Mouse (Mus musculus): Measurements from ENCODE around the gene Ovol1. TPM values are rescaled to one million over a fixed set of nuclear protein-coding genes. Genes with fewer than 3 reads are reported as not detected.

Gene Ovol1
- total RNA-seq, 2 experiments from 2014 or later, result not detected

DNA sequence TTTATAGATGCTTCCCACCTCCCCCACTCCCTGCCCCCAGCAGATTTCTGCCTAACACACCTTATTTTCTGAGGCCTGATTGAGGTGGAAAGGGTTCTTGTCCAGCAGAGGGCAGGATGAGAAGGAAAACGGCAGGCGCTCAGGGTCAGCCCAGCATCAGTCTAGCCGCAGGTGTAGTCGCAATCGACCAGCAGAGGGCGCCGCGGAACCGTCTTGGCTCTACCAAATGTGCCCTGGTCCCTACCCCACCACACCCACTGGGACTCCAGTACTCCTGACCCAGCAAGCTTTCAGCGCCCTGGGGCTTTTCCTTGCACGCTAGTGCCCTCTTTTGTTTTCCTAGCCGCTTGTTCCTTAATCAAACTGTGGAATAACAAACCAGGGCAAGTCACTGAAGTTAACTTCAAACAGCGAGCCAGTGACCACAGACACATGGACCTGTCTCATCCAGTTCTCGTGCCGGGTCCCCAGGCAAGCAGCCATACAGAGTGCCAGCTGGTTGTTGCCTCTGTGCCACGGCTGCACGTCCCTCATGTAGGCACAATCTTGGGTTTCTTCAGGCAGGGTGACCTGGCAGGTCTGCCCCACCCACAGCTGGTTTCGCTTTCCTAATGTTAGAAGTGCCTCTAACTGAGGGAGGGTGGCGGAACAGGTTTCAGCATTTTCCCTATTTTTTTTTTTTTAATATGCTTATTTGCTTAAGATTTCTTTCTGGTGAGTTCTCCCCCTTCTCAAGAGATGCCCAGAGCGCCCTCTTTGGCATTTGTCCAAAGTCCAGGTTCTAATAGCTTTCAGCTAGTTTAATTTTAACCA lies 30.9 kb downstream of the Ovol1 start:
- intact Hi-C loops (cut with DNase I), result loop anchor here (1.0 to 10.0 kb wide), 3 partner anchors 39 to 355 kb away; partner anchors contain the start of gene Ap5b1
- DNase-seq, result peak; percentile 97 to 99

DNA sequence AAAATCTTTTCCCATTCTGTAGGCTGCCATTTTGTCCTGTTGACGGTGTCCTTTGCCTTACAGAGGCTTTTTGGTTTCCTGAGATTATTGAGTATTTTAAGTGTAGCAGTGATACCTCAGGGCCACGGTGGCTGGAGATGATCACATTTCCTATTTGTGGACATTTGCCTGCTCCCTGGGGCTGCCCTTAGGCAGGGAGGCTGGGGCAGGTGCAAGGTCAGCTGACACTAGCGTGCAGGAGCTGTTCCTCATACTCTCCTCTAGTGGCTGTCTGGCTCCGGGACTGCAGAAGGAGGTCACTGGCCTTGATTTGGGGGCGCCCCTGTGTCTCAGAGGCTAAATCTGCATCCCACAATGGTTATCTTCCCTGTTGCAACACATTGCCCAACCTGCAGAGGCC lies 35.2 kb downstream of the Ovol1 start:
- intact Hi-C loops (cut with DNase I), result loop anchor here (10.0 kb wide), 1 partner anchor 360 kb away; no protein-coding TSS in a partner anchor
- DNase-seq, result no peak

DNA sequence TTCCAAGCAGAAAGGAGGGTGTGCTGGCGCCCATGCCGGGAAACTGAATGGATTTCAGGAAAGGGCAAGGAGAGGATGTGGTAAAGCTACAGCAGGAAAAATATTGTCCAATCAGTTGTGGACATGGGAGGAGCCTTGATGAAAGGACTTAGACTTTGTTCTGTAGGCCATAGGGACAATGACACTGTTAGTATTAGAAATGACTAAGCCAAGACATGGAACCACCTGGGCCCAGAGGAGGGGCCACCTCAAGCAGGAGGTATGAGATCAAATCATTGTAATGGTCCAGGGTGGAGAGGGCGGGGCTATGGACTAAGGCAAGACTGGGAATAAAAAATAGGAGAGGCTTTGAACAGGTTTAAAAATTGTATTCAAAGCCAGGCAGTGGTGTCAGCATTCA lies 41.7 kb downstream of the Ovol1 start:
- no peak for DNase-seq
- intact Hi-C loops (cut with DNase I), result no loop called here

DNA sequence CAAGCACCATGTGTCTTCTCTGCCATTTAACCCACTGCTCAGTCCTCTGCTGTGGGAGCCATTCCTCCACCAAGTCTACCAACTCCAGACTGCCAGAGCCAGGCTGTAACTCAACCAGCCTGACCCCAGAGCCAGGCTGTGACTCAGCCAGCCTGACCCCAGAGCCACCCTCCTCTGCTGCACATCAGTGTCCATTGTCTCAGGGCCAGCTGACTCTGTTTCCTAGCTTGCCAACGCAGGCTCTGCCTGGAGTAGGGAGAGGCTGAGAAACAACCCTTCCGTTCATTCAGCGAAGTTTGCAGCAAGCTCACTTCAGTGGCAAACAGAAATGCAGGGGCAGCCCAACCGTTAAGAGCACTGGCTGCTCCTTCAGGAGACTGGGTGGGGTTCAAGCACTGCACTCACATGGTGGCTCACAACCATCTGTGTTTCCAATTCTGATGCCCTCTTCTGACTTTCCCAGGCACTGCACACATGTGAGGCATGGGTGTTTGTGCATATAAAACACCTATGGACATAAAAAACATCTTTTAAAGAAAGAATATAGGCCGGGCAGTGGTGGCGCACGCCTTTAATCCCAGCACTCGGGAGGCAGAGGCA lies 43.4 kb downstream of the Ovol1 start:
- intact Hi-C loops (cut with DNase I), result no loop called here

DNA sequence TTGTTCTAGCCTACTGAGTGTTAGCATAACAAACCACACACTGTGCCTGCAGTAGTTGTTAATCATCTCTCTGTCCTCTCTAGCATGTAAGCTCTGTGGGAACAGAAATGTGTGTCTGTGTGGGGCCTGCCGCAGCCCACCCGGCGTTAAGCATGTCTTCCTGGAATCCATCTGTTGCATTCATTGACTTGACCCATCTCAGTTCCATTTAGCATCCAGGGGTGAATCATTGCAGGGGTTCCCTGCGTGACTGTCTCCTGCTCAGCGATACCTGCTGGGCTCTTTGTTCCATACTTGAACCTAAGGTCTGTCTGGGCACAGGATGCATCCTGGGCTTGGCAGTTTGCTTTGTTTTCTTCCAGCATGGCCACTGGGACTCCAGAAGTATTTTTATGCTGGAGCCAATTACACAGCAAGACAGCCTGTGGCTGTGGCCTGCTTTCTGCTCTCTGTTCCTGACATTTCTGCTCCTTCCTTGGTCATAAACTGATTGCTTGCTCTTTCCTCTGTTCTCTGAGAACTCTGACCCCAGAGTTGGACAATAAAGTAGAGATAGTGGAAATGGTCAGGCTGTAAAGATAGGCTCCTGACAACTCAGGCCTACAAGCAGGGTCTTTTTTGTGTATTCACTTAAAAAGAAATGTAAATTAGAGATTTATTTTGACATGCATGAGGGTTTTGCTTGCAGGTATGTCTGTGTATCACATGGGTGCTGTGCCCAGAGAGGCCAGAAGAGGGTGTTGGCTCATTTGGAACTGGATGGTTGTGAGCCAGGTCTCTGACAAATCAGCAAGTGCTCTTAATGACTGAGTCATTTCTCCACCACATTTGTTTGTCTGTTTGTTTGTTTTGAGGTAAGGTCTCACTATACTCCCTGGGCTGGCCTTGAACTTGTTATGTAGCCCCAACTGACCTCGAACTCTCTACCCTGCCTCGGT lies 44.3 kb downstream of the Ovol1 start:
- intact Hi-C loops (cut with DNase I), result no loop called here
- DNase-seq, result no peak

More for the DNA sequence above, 43.4 kb downstream of the Ovol1 start:
- DNase-seq, result no peak

DNA sequence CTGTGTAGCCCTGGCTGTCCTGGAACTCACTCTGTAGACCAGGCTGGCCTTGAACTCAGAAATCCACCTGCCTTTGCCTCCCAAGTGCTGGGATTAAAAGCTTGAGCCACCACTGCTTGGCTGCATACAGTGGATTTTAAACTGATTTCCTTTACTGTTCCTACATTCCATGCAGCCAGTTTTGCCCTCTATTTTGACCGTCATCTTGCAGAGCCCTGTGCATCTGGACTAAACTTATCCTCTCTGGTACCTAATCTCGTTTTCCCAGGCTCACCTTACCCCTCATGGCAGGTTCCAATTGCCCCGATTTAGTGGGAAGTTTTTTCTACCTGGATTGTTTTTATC lies 47.5 kb downstream of the Ovol1 start:
- DNase-seq, result no peak
- intact Hi-C loops (cut with DNase I), result no loop called here

DNA sequence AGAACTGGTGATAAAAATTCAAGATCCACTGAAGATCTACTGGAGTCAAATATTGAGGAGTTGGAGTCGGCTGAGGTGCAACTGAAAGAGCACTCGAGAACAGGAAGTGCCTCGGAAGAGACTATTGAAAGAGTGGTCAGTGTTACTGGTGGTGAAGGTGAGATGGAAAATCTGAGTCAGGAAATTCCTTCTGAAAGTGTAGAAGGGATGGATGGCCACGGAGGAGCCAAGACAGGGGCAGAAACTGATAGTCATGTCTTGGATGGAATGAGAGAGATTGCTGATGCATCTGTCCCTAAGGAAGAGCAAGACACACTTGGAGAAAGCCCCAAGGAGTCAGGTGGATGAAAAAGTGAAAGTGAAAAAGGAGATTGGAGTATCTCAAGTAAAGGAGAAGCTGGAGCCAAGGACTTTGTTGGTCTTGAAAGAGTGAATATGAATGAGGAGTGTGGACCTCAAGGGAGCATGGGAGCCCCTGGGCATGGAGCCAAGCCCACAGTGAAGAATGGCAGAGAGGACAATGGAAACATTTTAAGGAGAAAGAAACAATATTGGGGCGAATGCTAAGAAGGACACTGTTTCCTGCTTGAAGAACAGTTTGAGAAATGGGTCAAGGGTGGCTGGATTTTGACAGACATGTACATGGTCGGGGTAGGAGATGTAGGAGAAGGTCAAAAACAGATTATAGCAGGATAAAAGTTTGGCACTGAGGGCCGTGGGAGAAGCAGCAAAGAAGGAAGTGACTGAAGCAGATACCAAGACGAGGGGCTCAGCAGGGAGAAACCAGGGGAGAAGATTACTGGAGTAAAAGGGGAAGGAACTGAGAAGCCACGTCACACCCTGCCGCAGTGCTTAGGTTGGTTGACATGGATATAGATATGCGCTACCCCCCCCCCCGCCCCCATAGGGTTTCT lies 48.1 kb downstream of the Ovol1 start:
- intact Hi-C loops (cut with DNase I), result no loop called here
- peak in 1 of 2 experiments; percentile 16 for DNase-seq

DNA sequence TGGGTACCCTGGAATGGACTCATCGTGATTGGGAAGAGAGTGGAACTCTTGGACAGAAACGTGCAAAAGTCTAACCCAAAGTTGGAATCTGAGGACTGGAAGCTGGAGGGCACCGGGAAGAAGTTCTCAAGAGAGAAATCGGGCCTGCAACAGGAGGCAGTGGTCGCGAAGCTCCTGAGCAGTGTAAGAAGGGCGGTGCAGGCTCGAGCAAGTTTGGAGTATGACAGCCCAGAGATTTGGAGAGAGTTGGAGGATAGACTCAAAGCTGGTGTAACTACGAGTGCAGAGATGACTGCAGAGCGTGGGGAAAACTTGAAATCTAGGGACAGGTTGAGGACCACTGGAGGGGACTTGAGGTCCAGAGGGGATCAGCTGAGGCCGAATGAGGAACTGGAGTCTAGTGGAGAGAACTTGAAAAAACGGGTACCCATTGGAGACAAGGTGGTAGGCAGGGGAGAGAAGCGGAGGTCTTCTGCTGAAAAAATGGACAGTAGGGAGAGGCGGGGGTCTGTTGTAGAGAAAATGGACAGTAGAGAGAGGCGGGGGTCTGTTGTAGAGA lies 49.3 kb downstream of the Ovol1 start:
- intact Hi-C loops (cut with DNase I), result loop anchor here (2.0 kb wide), 1 partner anchor 18 kb away; no protein-coding TSS in a partner anchor
- no peak for DNase-seq

DNA sequence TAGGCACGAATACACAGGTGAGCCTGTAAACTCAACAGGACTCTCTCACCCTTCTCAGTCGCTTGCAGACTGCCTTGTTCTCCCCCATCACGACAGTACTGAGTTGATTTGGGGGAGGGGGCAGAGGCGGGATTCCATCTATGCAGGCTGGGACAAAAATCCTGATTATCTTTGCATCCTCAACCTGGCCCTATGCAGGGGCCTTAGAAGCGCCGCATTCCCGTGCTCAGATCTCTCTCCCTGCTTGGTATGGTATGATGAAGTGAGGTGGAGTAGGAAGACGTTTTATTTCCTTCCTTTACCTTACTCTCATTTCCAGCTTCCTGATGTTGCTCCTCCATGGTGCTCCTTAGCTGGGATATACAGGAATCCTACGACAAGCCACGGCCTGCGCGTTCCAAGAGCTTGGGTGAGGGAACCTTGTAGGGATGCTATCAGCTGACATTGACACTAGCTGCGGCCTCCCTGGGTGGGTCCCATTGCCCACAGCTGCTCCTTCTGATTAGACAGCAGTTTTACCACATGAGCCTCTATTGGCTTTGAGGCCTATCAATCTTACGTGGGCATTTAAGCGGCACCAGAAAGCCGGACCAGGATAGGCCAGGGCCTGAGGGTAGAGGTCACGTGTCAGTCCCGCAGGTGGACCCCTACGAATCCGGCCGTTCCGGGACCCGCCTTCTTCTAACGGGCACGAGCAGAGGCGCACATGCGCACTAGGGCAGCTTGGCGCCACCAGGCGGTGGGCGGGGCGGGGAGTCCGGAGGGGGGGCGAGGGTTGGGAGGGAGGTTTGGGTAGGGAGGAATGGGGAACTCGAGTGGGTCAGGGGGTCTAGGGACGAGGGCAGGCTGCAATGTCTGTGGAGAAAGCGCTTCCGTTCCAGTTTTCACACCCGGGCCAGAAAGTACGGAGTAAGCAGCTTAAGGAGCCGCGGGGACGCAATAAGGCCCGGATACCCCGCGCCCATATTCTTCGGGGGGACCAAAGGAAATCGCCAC lies 50.1 kb downstream of the Ovol1 start, which contains the start of gene Snx32:
TSS of gene Snx32 (minus strand) at position 508 of the 996 bp plus-strand sequence.
- peak; percentile 96 for DNase-seq
- intact Hi-C loops (cut with DNase I), result loop anchor here (2.0 kb wide), 1 partner anchor 18 kb away; no protein-coding TSS in a partner anchor

DNA sequence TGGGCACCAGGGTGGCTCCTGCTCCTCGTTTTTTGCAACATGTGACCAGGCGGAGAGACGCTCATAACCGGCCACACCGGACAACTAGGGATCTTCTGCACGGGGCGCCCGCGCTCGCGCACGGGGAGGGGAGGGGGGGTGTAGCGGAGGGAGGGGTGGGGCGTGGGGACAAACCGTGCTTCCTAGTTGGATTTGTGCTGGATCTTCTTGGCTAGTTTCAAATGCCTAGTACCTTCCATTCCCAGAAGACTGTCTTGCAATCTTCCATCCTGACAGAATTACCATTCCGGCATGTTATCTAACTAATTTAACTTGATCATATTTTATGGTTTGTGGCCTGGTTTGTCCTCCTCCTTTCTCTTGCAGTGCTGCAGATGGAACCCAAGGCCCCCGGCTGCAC lies 56.8 kb downstream of the Ovol1 start, which contains the start of gene 1700020D05Rik:
TSS of gene 1700020D05Rik (minus strand) at position 101 of the 400 bp plus-strand sequence.
- no peak for DNase-seq
- intact Hi-C loops (cut with DNase I), result no loop called here

DNA sequence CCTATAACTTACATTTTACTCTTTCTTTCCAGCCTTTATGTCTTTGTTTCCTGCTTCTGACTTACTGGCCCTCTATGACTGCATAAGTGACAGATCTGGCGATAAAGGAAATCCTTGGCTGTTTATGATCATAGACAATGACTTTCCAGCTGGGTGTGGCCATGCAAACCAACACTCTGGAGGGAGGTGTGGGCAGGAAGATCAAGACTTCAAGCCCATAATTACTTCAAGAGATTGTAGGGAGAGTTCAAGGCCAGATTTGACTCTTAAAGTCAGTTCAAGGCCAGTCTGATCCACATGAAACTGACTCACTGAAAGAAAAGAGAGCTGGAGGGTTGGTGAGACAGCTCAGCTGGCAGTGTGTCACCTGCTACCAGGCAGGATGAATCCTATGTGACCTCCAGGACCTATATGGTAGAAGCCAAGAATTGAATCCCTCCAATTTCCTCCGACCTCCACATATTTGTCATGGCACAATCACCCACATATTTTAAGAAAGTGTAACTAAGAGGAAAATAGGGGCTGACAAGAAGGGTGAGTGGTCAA lies 60.0 kb downstream of the Ovol1 start:
- no peak for DNase-seq
- intact Hi-C loops (cut with DNase I), result no loop called here

Other genes with a start within 250 kb of the Ovol1 start
- gene Catsper1, start 224.9 kb downstream of the Ovol1 start, total RNA-seq (2021), result not detected
- 1 to 10 TPM; 4.6 to 4.9 TPM for gene Cst6, start 211.1 kb downstream of the Ovol1 start, total RNA-seq (2021)
- 10 to 100 TPM; 21.5 to 22.6 TPM for gene Eif1ad, start 193.9 kb downstream of the Ovol1 start, total RNA-seq (2021)
- gene Banf1, start 193.5 kb downstream of the Ovol1 start, total RNA-seq (2021), result 100 to 1,000 TPM; 115 to 145 TPM
- 10 to 100 TPM; 47.5 to 49.5 TPM for gene Sart1, start 171.9 kb downstream of the Ovol1 start, total RNA-seq (2021)
- under 1 TPM; 0.31 to 0.90 TPM for gene Tsga10ip, start 158.1 kb downstream of the Ovol1 start, total RNA-seq (2021)
- 100 to 1,000 TPM; 252 to 264 TPM for gene Drap1, start 135.7 kb downstream of the Ovol1 start, total RNA-seq (2021)
- 10 to 100 TPM; 39.9 to 41.9 TPM for gene AI837181, start 135.5 kb downstream of the Ovol1 start, total RNA-seq (2021)
- not detected for gene Fosl1, start 113.1 kb downstream of the Ovol1 start, total RNA-seq (2021)
- 10 to 100 TPM in 1 of 2 experiments, 1 to 10 TPM in 1; 10.0 to 11.2 TPM for gene Ccdc85b, start 102.8 kb downstream of the Ovol1 start, total RNA-seq (2021)
- 10 to 100 TPM; 55.7 to 63.2 TPM for gene Fibp, start 100.0 kb downstream of the Ovol1 start, total RNA-seq (2021)
- gene Ctsw, start 92.1 kb downstream of the Ovol1 start, total RNA-seq (2021), result under 1 TPM in 1 of 2 experiments, not detected in 1; 0.71 TPM
- 10 to 100 TPM; 17.9 to 18.3 TPM for gene Efemp2, start 86.7 kb downstream of the Ovol1 start, total RNA-seq (2021)
- gene Mus81, start 72.2 kb downstream of the Ovol1 start, total RNA-seq (2021), result 10 to 100 TPM; 22.2 to 24.9 TPM
- 100 to 1,000 TPM; 274 to 350 TPM for gene Cfl1, start 70.2 kb downstream of the Ovol1 start, total RNA-seq (2021)
- gene 1700020D05Rik, start 56.9 kb downstream of the Ovol1 start, total RNA-seq (2021), result 1 to 10 TPM in 1 of 2 experiments, under 1 TPM in 1; 0.93 to 1.2 TPM
- gene Snx32, start 50.1 kb downstream of the Ovol1 start, total RNA-seq (2021), result 1 to 10 TPM; 6.6 to 8.5 TPM
- gene Ap5b1, start 7.4 kb upstream of the Ovol1 start, total RNA-seq (2021), result 1 to 10 TPM; 2.3 to 3.5 TPM
- gene Rnaseh2c, start 41.2 kb upstream of the Ovol1 start, total RNA-seq (2021), result 10 to 100 TPM; 50.8 to 51.8 TPM
- gene Kat5, start 49.6 kb upstream of the Ovol1 start, total RNA-seq (2021), result 10 to 100 TPM; 28.4 to 30.8 TPM
- gene Rela, start 76.8 kb upstream of the Ovol1 start, total RNA-seq (2021), result 10 to 100 TPM; 25.8 to 29.9 TPM
- gene Sipa1, start 103.1 kb upstream of the Ovol1 start, total RNA-seq (2021), result 10 to 100 TPM; 32.7 to 33.8 TPM
- gene Map3k11, start 128.1 kb upstream of the Ovol1 start, total RNA-seq (2021), result 10 to 100 TPM; 35.9 to 37.2 TPM
- gene Pcnx3, start 128.3 kb upstream of the Ovol1 start, total RNA-seq (2021), result 10 to 100 TPM; 24.0 to 24.9 TPM
- not detected for gene Kcnk7, start 143.7 kb upstream of the Ovol1 start, total RNA-seq (2021)
- gene Ehbp1l1, start 165.7 kb upstream of the Ovol1 start, total RNA-seq (2021), result 100 to 1,000 TPM; 124 to 141 TPM
- 10 to 100 TPM; 38.6 to 40.1 TPM for gene Fam89b, start 169.0 kb upstream of the Ovol1 start, total RNA-seq (2021)
- gene Ltbp3, start 180.3 kb upstream of the Ovol1 start, total RNA-seq (2021), result 10 to 100 TPM; 47.2 to 55.5 TPM
- 10 to 100 TPM; 66.2 to 67.2 TPM for gene Scyl1, start 210.8 kb upstream of the Ovol1 start, total RNA-seq (2021)

Measured in heart, postnatal 14 days (tissue).